Mouse (Mus musculus) left cerebral cortex, adult 2 months (tissue): ENCODE data around the gene Slc36a2. TPM values are rescaled to one million over a fixed set of nuclear protein-coding genes. Genes with fewer than 3 reads are reported as not detected.

Experiments
- DNase-seq, 2 experiments: peaks; one replicate each; pipeline ENCODE4 v3.0.0; 2021 to 2022; ENCODE audit warnings: low spot score in 2 of 2, mixed read lengths in 1 of 2; ENCODE audit errors: extremely low spot score in 1 of 2
- H3K27ac ChIP-seq: fragments of 200-600 bp; 2 replicates; pipeline ENCODE4 v1.8.1; 2022
- H3K4me3 ChIP-seq: fragments of 200-600 bp; 2 replicates; pipeline ENCODE4 v1.8.1; 2022
- CTCF ChIP-seq: fragments of 200-600 bp; IDR thresholded peaks from 2 replicates; pipeline ENCODE4 v1.8.1; 2022; ENCODE audit warnings: antibody characterized with exemption, mild to moderate bottlenecking, moderate library complexity
- intact Hi-C: fragments of 180-260 bp; cut with DNase I; formaldehyde crosslinking; loops from one replicate; pipeline ENCODE4 v1.15.1; 2025
- total RNA-seq, 2 experiments: library from RNA; stranded (reverse); gene quantifications; 2 replicates each; pipeline ENCODE4 v1.2.3; 2021

The Slc36a2 gene
- total RNA-seq, 2 experiments from 2014 or later: 0.32 TPM; not detected in 1

DNA sequence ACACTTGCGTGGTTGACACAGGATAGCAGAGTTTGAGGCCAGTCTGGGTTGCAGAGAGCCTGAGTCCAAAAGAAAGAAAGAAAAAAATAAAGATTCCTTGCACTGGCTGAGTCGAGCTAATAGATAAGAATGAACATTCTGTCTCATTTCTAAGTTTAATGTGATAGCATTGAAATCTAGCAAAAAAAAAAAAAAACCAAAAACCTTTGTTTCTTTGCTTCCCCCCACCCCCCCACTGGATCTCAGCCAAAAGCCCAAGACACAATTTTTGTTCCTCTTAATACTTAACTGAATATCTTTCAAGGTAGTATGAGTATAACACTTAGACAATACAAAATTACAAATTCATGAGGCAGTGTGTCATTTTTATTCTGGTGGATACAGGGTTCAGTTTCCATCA, 24.2 kb upstream of the Slc36a2 start:
- no peak for DNase-seq
- Histone ChIP-seq H3K27ac (no peak overlapping the region), H3K4me3 (no peak overlapping the region)
- intact Hi-C loops: no loop called here
- no peak for TF ChIP-seq CTCF

DNA sequence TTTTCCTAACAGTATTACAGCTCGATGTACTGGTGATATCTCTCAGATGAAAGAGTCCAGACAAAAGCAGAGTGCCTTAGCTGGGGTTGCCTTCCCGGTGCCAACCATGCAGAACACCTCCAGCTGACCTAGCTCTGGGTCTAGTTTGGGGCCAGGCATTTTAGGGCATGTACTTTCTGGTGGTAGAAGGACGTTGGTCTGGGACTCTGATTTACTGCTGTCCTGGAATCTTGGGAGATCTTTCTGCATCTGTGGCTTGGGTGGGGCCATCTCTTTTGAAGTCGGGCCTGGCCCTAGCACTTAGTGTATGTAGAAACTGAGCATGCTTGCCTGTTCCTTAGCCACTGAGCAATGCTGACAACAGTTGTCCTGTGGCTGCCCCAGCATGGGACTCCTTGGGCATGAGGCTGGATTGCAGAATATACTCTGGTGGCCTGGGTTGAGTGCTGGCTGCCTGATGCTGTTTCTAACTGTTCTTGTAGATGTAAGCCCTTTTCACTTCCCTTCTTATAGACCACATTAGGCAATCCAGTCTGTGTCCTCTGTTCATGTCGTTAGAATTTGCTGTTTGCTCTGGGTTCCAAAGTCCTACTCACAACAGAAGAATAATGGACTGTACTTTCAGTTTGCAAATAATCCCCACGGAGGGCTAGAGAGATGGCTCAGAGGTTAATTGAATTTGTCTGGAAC, 23.3 kb upstream of the Slc36a2 start:
- H3K27ac ChIP-seq: no peak overlapping the region
- TF ChIP-seq CTCF: no peak
- DNase-seq: no peak
- intact Hi-C loops: no loop called here
- H3K4me3 ChIP-seq: no peak overlapping the region

DNA sequence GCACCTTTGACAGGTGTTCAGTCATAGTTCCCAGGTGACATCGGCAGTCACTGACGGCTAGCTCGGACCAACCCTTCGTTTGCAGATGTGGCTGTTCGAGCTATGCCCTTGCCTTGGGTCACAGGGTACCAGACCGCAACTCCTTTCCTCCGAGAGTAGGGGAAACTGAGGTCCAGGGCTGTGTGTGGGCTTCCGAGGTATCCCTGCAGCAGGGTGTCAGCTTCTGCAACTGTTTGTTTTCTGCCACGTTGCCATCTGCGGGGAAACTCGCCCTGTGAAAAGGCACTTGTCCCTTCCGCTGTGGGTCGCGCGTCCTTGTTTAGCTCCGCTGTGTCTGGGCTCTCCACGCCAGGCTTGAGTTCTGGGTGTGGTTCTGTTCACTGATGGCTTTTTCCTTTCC, 19.7 kb upstream of the Slc36a2 start:
- H3K4me3 ChIP-seq: peak overlapping the region; percentile 96
- H3K27ac ChIP-seq: peak overlapping the region; percentile 92
- peak in 1 of 2 experiments; percentile 35 for DNase-seq
- no peak for TF ChIP-seq CTCF
- intact Hi-C loops: loop anchor here (1.0 to 5.0 kb wide), 3 partner anchors 33 to 242 kb away; no protein-coding TSS in a partner anchor

- TF ChIP-seq CTCF: peak; percentile 99
- Histone ChIP-seq H3K27ac (peak within 1 kb of the TSS; percentile 92), H3K4me3 (peak within 1 kb of the TSS; percentile 96)
- intact Hi-C loops: loop anchor here (1.0 to 5.0 kb wide), 3 partner anchors 33 to 243 kb away; no protein-coding TSS in a partner anchor
- DNase-seq: peak; percentile 95 to 97
These were observed 19.3 kb upstream of the Slc36a2 start, which contains the start of gene Slc36a1 for GRCm38 (mm10) chr11:55204159-55204596. Gene Slc36a1, plus strand, starts transcription at chr11:55204350.

DNA sequence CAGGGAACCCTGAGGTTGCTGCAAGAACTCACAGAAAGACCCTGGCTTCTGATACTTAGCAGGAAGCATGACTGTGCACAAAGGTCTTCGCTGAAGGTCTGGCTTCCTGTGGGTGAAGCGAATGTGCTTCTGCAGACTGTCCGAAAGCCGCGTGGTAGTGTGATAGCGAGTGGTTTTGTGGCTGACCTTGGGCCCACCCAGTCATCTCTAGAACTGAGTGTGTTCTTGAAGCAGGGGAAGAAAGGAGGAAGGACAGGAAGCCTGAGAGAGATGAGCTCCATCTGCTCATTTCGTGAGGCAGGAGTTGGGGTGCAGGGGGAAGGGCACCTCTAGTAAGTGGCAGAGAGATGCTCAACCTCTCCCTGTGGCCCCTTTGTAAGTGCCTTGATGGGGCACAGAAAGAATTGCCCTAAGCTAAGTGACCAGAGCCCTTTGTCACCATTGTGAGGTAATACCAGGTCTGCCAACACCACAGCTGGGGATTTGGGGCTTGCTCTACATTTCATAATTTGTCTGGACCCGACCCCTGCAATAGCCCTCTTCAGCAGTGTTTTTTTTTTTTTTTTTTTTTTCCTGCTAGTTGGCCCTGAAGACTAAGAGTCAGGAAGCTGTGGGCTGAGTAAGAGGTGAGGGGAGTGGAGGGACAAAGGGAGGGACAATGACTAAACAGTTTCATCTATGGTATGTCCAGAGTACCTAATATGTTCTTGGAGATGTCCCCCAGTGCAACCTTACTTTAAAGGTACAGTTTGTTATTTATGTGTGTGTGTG, 13.0 kb upstream of the Slc36a2 start:
- no peak for TF ChIP-seq CTCF
- DNase-seq: no peak
- Histone ChIP-seq H3K4me3 (no peak overlapping the region), H3K27ac (no peak overlapping the region)
- intact Hi-C loops: no loop called here

GRCm38 (mm10) chr11:55197086-55197485, 12.2 kb upstream of the Slc36a2 start:
- no peak overlapping the region for H3K4me3 ChIP-seq
- H3K27ac ChIP-seq: no peak overlapping the region
- intact Hi-C loops: no loop called here
- no peak for DNase-seq
- no peak for TF ChIP-seq CTCF

DNA sequence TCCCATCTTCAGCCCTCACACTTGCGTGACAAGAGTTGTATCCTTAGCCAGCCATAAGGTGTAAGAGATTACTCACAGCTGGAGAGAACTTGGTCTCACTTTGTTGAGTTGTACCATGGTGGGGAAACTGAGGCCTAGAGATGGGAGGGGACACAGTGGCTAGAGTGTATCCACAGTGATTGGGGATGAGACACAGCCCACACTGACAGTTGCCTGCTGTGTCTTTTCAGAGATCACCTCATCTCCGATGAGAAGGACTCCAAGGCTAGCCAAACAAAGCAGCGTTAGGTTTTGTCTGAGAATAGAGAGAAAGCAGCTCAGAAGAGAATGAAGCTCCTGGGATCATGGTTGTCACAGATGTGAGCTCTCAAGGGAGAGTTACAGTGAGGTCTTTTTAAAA, 5.3 kb upstream of the Slc36a2 start:
- no peak for TF ChIP-seq CTCF
- intact Hi-C loops: no loop called here
- Histone ChIP-seq H3K4me3 (no peak overlapping the region), H3K27ac (no peak overlapping the region)
- no peak for DNase-seq

GRCm38 (mm10) chr11:55187777-55188176, 2.9 kb upstream of the Slc36a2 start:
- Histone ChIP-seq H3K4me3 (no peak overlapping the region), H3K27ac (no peak overlapping the region)
- intact Hi-C loops: no loop called here
- TF ChIP-seq CTCF: no peak
- DNase-seq: no peak

- TF ChIP-seq CTCF: no peak
- Histone ChIP-seq H3K27ac (no peak overlapping the region), H3K4me3 (no peak overlapping the region)
- no peak for DNase-seq
- intact Hi-C loops: no loop called here
These were observed 2.4 kb upstream of the Slc36a2 start for GRCm38 (mm10) chr11:55187292-55187691.

DNA sequence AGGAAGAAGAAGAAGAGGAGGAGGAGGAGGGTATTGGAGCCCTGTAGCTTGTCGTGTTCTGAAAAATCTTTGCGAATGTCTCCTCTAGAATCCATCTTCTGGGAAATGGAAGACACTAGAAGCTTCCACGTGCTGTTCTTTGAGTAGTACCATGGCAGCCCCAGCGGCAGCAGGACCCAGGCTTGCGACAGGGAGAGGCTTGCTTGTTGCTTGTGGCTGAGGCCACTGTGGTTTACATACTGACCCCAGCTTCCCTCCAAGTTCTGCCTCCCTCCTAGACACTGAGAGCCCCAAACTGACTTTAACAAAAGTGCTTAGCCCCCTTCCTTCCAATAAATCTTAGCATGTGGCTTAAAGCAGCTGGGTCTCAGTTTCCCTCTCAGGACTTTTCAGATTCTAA, 631 bp downstream of the Slc36a2 start:
- H3K4me3 ChIP-seq: no peak overlapping the region
- intact Hi-C loops: no loop called here

GRCm38 (mm10) chr11:55183124-55183523, 1.8 kb downstream of the Slc36a2 start:
- no peak for DNase-seq
- no peak for TF ChIP-seq CTCF
- intact Hi-C loops: no loop called here
- Histone ChIP-seq H3K4me3 (no peak overlapping the region), H3K27ac (no peak overlapping the region)

More for the DNA sequence above, 631 bp downstream of the Slc36a2 start:
- DNase-seq: no peak
- no peak for TF ChIP-seq CTCF
- no peak overlapping the region for H3K27ac ChIP-seq

DNA sequence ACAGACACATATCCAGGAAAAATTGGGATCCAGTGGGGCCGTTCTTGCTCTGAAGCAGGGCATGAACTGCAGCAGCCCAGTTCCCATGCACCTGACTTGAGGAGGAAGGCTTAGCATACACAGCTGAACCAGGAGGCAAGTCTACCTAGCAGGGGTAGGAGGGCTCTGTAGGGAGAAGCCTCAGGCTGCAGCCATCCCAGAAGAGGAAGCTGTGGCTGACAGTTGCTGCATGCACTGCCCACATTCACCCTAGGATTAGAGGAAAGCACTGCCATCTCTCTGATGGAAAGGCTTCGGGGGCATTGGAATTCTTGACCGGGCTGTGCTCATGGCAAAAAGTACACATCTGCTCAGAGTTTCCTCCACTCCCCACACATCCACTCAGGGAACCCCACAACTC, 5.0 kb downstream of the Slc36a2 start:
- DNase-seq: no peak
- Histone ChIP-seq H3K4me3 (no peak overlapping the region), H3K27ac (no peak overlapping the region)
- intact Hi-C loops: no loop called here
- TF ChIP-seq CTCF: no peak
